Mouse (Mus musculus) cerebellum, adult 2 months (tissue): ENCODE results near the gene Cdc42ep1.

Experiments used
- CTCF ChIP-seq: fragments of 200-500 bp; IDR thresholded peaks from 2 replicates; pipeline ENCODE4 v1.5.1; 2011; ENCODE audit warnings: low read depth, mild to moderate bottlenecking, control low read depth, low read length, moderate library complexity, borderline replicate concordance; ENCODE audit not compliant: insufficient read depth
- POLR2A ChIP-seq: fragments of 200-500 bp; IDR thresholded peaks from 2 replicates; pipeline ENCODE4 v1.6.1; 2011; ENCODE audit warnings: low read length, control low read depth, borderline replicate concordance; ENCODE audit not compliant: insufficient read depth

GRCm38 (mm10) chr15:78833582-78833981 lies 8.8 kb upstream of the Cdc42ep1 start:
- TF ChIP-seq CTCF (no peak), POLR2A (no peak)
